Mouse (Mus musculus) kidney, postnatal 0 days (tissue): ENCODE results near the gene Bcat1. TPM values are rescaled to one million over a fixed set of nuclear protein-coding genes. Genes with fewer than 3 reads are reported as not detected.

Experiments
- ATAC-seq: fragments of 200-750 bp; cut with Nextera tagmentation; replicated peaks from 2 replicates; pipeline ENCODE4 v1.8.0; 2017; ENCODE audit warnings: low read depth, moderate number of reproducible peaks, moderate TSS enrichment, moderate library complexity; ENCODE audit not compliant: low FRiP score
- DNase-seq: peaks from one replicate; pipeline ENCODE4 v3.0.0-alpha.2; 2016; ENCODE audit warnings: low spot score
- H3K27ac ChIP-seq: fragments of 300-500 bp; sonication (generic); 2 replicates; pipeline ENCODE4 v1.5.1; 2014; ENCODE audit warnings: mild to moderate bottlenecking
- H3K27me3 ChIP-seq: fragments of 300-500 bp; sonication (generic); 2 replicates; pipeline ENCODE4 v1.6.1; 2014; ENCODE audit warnings: low read length, mixed read lengths; ENCODE audit not compliant: insufficient read depth
- H3K36me3 ChIP-seq: fragments of 300-500 bp; sonication (generic); 2 replicates; pipeline ENCODE4 v1.6.1; 2014; ENCODE audit warnings: low read length, mixed read lengths; ENCODE audit not compliant: insufficient read depth
- H3K4me1 ChIP-seq: fragments of 300-500 bp; sonication (generic); replicated peaks from 2 replicates; pipeline ENCODE4 v1.6.1; 2014; ENCODE audit warnings: antibody characterized with exemption, low read length, mixed read lengths; ENCODE audit not compliant: insufficient read depth
- H3K4me2 ChIP-seq: fragments of 300-500 bp; sonication (generic); 2 replicates; pipeline ENCODE4 v1.6.1; 2014; ENCODE audit warnings: mild to moderate bottlenecking, low read length, moderate library complexity, mixed read lengths
- H3K4me3 ChIP-seq: fragments of 300-500 bp; sonication (generic); replicated peaks from 2 replicates; pipeline ENCODE4 v1.5.1; 2014; ENCODE audit warnings: low read depth, low read length
- H3K9ac ChIP-seq: fragments of 300-500 bp; sonication (generic); 2 replicates; pipeline ENCODE4 v1.6.1; 2014; ENCODE audit warnings: low read depth, low read length
- H3K9me3 ChIP-seq: fragments of 300-500 bp; sonication (generic); replicated peaks from 2 replicates; pipeline ENCODE4 v1.6.1; 2016; ENCODE audit warnings: low read length, inconsistent platforms, mixed read lengths
- CTCF ChIP-seq: IDR thresholded peaks from 2 replicates; pipeline ENCODE4 v1.5.1; 2016; ENCODE audit warnings: antibody characterized with exemption, low read depth, mild to moderate bottlenecking, moderate library complexity
- WGBS: fragments of 180-500 bp; shearing (Covaris S2); extraction: QIAGEN DNeasy Blood & Tissue Kit; methylation state at CpG from one replicate; pipeline ENCODE4 v1.1.7; 2014; 5-methylcytosine and 5-hydroxymethylcytosine counted together
- polyA plus RNA-seq: library from polyadenylated mRNA; unstranded; fragments of >200 nt; fragmentation: Nextera tagmentation; extraction: Ambion mirVana; gene quantifications from 2 replicates; pipeline ENCODE4 v1.2.1, GENCODE M21; 2015

The Bcat1 gene
- polyA plus RNA-seq, 1 experiment from 2014 or later = 5.8 TPM

DNA sequence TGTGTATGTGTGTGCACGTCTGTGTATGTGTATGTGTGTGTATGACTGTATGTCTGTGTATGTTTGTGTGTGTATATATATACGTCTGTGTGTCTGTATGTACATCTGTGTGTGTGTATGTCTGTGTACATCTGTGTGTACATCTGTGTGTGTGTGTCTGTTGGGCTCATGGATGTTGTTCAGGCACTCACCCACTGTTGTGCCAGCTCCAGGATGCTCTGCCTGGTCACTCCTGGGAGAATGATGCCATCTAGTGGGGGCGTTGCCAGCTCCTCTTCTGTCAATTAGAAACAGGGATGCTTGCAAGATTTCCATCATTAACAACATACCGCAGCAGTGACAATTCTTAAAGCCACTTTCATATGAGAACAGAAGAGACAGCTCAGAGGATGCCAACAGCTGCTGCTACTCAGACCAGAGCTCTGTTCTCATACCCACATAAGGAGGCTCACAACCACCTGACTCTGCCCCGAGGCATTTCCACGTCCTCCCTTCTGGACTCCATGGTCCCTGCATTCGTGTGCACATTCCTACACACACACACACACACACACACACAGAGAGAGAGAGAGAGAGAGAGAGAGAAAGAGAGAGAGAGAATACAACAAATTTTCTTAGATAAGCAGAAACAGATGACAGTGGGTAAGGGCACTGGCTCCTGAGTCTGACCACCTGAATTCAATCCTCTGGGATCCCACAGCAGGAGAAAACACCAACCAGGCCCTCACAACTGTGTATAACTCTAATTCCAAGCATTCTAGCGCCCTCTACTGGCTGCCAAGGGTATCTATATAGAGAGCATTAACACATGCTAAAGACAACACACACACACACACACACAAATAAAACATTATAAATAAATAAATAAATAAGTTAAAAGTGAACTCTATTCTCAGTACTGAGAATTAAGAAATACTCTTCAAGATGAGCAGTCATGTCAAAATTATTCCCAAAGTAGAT lies 65.8 kb downstream of the Bcat1 start:
- TF ChIP-seq CTCF = peak; percentile 66
- DNase-seq (peak; percentile 59), ATAC-seq (no peak)
- Histone ChIP-seq H3K27ac (no peak overlapping the region), H3K4me2 (no peak overlapping the region), H3K4me3 (no peak overlapping the region), H3K9ac (no peak overlapping the region), H3K27me3 (no peaks in the 10 kb centered on the region), H3K4me1 (no peaks in the 10 kb centered on the region), H3K9me3 (no peaks in the 10 kb centered on the region), H3K36me3 (no peaks in the 10 kb centered on the region)
- WGBS = 74% methylated on average over 8 of the region's 8 CpGs

DNA sequence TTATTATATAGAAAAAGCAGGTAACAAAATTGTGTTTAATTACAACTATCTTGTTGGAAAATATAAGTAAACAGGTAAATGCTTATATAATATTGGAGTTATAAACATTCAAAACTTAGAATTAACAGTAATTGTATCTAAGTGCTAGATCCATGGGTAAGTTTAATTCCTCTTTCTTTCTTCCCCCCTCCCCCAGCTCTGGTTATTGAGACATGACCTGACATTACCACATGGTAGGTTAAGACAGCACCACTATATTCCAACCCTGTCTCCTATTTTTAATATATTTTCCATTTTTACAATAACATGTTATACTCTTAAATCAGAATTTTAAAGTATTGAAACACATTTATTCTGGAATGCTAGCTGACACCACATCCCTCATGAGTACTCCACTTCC lies 72.5 kb downstream of the Bcat1 start:
- no peak for TF ChIP-seq CTCF
- no peak overlapping the region for H3K4me2 ChIP-seq
- no peaks in the 10 kb centered on the region for H3K9me3 ChIP-seq
- no peaks in the 10 kb centered on the region for H3K36me3 ChIP-seq
- no peak for DNase-seq
- no peak overlapping the region for H3K9ac ChIP-seq
- H3K27ac ChIP-seq = no peak overlapping the region
- no peak for ATAC-seq
- H3K4me1 ChIP-seq = no peaks in the 10 kb centered on the region
- no peaks in the 10 kb centered on the region for H3K27me3 ChIP-seq
- no peak overlapping the region for H3K4me3 ChIP-seq

DNA sequence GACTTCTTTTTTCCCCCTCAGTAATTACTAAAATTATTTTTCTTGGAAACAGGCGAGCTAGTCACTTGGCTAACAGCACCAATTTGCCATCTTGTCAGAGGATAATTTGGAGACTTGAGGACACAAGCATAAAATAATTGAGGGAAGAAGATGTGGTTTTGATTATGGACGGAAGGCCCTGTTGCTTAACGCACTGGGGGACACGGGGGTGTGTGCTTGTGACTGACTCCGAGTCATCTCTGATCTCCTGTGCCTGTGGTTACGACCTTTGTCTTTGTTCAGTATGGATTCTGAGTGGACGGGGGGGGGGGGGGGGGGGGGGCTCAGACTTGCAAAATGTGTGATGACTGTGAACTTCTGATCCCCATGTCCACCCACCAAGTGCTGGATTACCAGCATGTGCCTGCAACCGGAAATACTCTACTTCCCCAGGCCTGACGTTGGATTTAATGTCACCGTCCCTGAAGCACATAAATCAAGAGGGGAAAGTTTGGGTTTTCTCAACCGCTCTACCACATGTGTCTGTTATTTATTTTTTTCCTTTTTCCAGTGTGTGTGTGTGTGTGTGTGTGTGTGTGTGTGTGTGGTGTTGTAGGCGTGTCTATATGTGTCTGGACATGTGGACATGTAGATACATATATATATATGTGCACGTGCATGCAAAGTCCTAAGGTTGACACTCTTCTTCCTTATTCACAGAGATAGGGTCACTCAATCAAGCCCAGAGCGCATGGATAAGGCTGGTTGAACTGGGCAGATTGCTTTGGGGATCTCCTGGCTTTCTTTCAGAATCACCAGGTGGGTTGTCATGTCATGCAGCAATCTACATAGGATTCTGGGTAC lies 73.7 kb downstream of the Bcat1 start:
- H3K27me3 ChIP-seq = no peaks in the 10 kb centered on the region
- no peak overlapping the region for H3K27ac ChIP-seq
- DNase-seq (peak; percentile 32), ATAC-seq (no peak)
- H3K36me3 ChIP-seq = no peaks in the 10 kb centered on the region
- H3K4me2 ChIP-seq = no peak overlapping the region
- H3K9ac ChIP-seq = no peak overlapping the region
- 52% methylated on average over 13 of the region's 14 CpGs for WGBS
- no peak overlapping the region for H3K4me3 ChIP-seq
- TF ChIP-seq CTCF = no peak
- no peaks in the 10 kb centered on the region for H3K9me3 ChIP-seq
- H3K4me1 ChIP-seq = no peaks in the 10 kb centered on the region

DNA sequence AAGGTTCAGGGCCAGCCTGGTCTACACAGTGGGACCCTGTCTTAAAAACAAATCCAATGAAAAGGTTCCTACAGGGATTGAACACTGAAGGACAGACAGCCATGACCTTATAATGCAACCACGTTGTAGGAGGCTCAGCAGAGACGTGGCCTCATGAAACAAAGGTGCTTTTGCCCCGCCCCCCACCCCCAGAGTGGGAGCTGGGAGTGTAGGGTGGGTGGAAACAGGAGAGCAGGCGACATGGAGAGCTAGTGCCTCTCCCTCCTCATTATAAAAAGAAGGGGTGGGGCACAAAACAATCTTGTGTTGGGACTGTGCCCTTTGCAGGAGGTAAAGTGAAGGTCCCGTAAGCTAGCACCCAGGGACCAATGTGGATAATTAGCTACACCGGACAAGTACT lies 74.5 kb downstream of the Bcat1 start:
- H3K9me3 ChIP-seq = no peaks in the 10 kb centered on the region
- ATAC-seq (no peak), DNase-seq (no peak)
- H3K4me1 ChIP-seq = no peaks in the 10 kb centered on the region
- no peak for TF ChIP-seq CTCF
- H3K9ac ChIP-seq = no peak overlapping the region
- no peak overlapping the region for H3K4me2 ChIP-seq
- H3K4me3 ChIP-seq = no peak overlapping the region
- no peaks in the 10 kb centered on the region for H3K27me3 ChIP-seq
- H3K27ac ChIP-seq = no peak overlapping the region
- no peaks in the 10 kb centered on the region for H3K36me3 ChIP-seq
- 63% methylated on average over 6 of the region's 6 CpGs for WGBS

DNA sequence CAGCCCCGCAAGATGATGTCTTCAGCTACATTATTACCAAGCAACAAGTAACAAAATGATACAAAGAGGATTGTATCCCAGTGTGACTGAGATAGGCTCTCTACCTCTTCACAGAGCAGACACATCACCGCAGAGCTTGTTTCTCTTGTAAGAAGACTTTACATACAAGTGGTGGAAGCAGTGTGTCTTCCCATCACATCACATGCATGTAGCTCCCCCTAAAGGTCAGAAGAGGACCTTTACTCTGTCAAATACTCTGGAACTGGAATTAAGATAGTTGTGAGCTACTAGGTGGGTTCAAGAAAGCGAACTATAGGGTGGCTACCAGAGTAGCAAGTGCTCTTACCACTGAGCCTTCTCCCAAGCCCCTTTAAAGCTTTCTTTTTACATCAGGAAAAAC lies 78.8 kb downstream of the Bcat1 start:
- peak; percentile 62 for TF ChIP-seq CTCF

DNA sequence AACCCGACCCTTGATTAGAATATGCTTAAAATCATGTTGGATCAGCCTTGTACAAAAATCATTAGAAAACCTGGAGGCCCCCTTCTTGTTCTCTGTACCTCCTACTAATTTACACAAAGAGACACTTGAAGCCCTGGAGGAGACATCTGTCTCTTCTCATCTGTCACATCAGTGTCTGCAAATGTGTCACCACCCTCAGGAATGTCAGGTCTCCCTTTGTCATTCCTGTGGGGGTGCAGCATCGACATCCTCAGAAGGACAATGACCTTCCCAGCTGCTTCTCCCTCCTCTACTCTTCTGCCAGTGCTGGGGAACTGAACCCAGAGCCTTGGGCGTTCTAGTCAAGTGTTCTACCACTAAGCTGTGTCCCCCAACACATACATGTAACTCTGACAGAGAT lies 83.9 kb downstream of the Bcat1 start:
- no peaks in the 10 kb centered on the region for H3K27me3 ChIP-seq
- ATAC-seq = no peak
- TF ChIP-seq CTCF = no peak
- H3K4me1 ChIP-seq = no peaks in the 10 kb centered on the region
- 43% methylated on average over 3 of the region's 3 CpGs for WGBS
- H3K4me2 ChIP-seq = no peak overlapping the region
- no peaks in the 10 kb centered on the region for H3K9me3 ChIP-seq
- no peak for DNase-seq
- H3K9ac ChIP-seq = no peak overlapping the region
- H3K27ac ChIP-seq = no peak overlapping the region
- H3K4me3 ChIP-seq = no peak overlapping the region
- no peaks in the 10 kb centered on the region for H3K36me3 ChIP-seq

More for the DNA sequence above, 78.8 kb downstream of the Bcat1 start:
- peak; percentile 63 for DNase-seq
- no peaks in the 10 kb centered on the region for H3K9me3 ChIP-seq
- no peak overlapping the region for H3K27ac ChIP-seq
- H3K27me3 ChIP-seq = no peaks in the 10 kb centered on the region
- ATAC-seq = no peak
- no peak overlapping the region for H3K9ac ChIP-seq
- 90% methylated on average over 3 of the region's 3 CpGs for WGBS
- H3K4me3 ChIP-seq = no peak overlapping the region
- H3K36me3 ChIP-seq = no peaks in the 10 kb centered on the region
- H3K4me1 ChIP-seq = no peaks in the 10 kb centered on the region
- H3K4me2 ChIP-seq = no peak overlapping the region
